Mouse (Mus musculus) midbrain, embryonic 11.5 days (tissue): ENCODE data around the gene Hist1h1e. TPM values are rescaled to one million over a fixed set of nuclear protein-coding genes. Genes with fewer than 3 reads are reported as not detected.
"Not testable (repeated sequence)": the region's sequence is repeated elsewhere in the genome, so short reads cannot be mapped to it uniquely, and the experiment has no call there.

ENCODE experiments used
- ATAC-seq: fragments of 200-750 bp; cut with Nextera tagmentation; 2 replicates; pipeline ENCODE4 v1.8.0; 2017; ENCODE audit warnings: moderate TSS enrichment, moderate library complexity; ENCODE audit not compliant: low FRiP score
- DNase-seq: peaks from one replicate; pipeline ENCODE4 v3.0.0; 2015; ENCODE audit warnings: low spot score; ENCODE audit errors: missing footprints
- H3K27ac ChIP-seq: fragments of 300-500 bp; sonication (generic); 2 replicates; pipeline ENCODE4 v1.5.1; 2014; ENCODE audit warnings: low read depth, low read length
- H3K27me3 ChIP-seq: fragments of 300-500 bp; sonication (generic); 2 replicates; pipeline ENCODE4 v1.6.1; 2014; ENCODE audit warnings: mild to moderate bottlenecking, low read length, moderate library complexity, mixed read lengths; ENCODE audit not compliant: control insufficient read depth, insufficient read depth
- H3K36me3 ChIP-seq: fragments of 300-500 bp; sonication (generic); 2 replicates; pipeline ENCODE4 v1.6.1; 2014; ENCODE audit warnings: mild to moderate bottlenecking, low read length, moderate library complexity, mixed read lengths; ENCODE audit not compliant: control insufficient read depth, insufficient read depth
- H3K4me1 ChIP-seq: fragments of 300-500 bp; sonication (generic); 2 replicates; pipeline ENCODE4 v1.6.1; 2014; ENCODE audit warnings: low read length; ENCODE audit not compliant: control insufficient read depth, insufficient read depth
- H3K4me2 ChIP-seq: fragments of 300-500 bp; sonication (generic); 2 replicates; pipeline ENCODE4 v1.6.1; 2014; ENCODE audit warnings: mild to moderate bottlenecking, moderate library complexity
- H3K4me3 ChIP-seq: fragments of 300-500 bp; sonication (generic); 2 replicates; pipeline ENCODE4 v1.5.1; 2014; ENCODE audit warnings: low read depth, low read length
- H3K9ac ChIP-seq: fragments of 300-500 bp; sonication (generic); 2 replicates; pipeline ENCODE4 v1.6.1; 2014; ENCODE audit warnings: low read length
- H3K9me3 ChIP-seq: fragments of 300-500 bp; sonication (generic); 2 replicates; pipeline ENCODE4 v1.6.1; 2016; ENCODE audit warnings: low read length; ENCODE audit not compliant: control insufficient read depth
- whole genome bisulfite sequencing: fragments of 180-500 bp; shearing (Covaris S2); extraction: QIAGEN DNeasy Blood & Tissue Kit; methylation state at CpG from one replicate; pipeline ENCODE4 v1.1.7; 2014; 5-methylcytosine and 5-hydroxymethylcytosine counted together
- polyA plus RNA-seq: library from polyadenylated mRNA; unstranded; fragments of >200 nt; fragmentation: Nextera tagmentation; extraction: Ambion mirVana; gene quantifications from 2 replicates; pipeline ENCODE4 v1.2.1, GENCODE M21; 2014

The Hist1h1e gene
- 24.8 and 28.9 TPM in 2 replicates for polyA plus RNA-seq

DNA sequence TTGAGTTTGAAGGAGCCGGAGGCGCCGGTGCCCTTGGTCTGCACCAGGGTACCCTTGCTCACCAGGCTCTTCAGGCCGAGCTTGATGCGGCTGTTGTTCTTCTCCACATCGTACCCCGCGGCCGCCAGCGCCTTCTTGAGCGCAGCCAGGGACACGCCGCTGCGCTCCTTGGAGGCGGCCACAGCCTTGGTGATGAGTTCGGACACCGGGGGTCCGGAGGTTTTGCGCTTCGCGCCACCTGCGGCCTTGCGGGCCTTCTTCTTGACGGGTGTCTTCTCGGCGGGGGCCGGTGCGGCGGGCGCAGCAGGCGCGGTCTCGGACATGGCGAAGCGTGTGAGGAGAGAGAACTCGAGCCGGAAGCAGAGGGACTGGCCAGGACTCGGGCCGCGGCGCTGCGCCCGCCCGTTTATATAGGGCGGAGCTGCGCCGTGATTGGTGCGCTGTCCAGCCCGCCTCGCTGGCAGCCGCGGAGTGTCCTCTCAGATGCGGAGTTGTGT lies at the start of gene Hist1h1e:
TSS of gene Hist1h1e (minus strand) at position 384 of the 497 bp plus-strand sequence.
- Histone ChIP-seq H3K4me2 (peak within 1 kb of the TSS; percentile 81), H3K4me3 (peak within 1 kb of the TSS; percentile 54), H3K9ac (peak within 1 kb of the TSS; percentile 89), H3K27ac (peak within 1 kb of the TSS; percentile 93)
- H3K9me3 ChIP-seq, H3K4me1 ChIP-seq, H3K36me3 ChIP-seq, H3K27me3 ChIP-seq: not testable (repeated sequence)
- peak; percentile 96 for ATAC-seq
- peak; percentile 99 for DNase-seq
- under 1% methylated on average over 49 of the region's 53 CpGs for WGBS

GRCm38 (mm10) chr13:23662536-23662935 lies 40.2 kb upstream of the Hist1h1e start:
- ATAC-seq (no peak), DNase-seq (no peak)
- no peak overlapping the region for H3K4me2 ChIP-seq
- H3K27me3 ChIP-seq = no peaks in the 10 kb centered on the region
- H3K9me3 ChIP-seq = no peaks in the 10 kb centered on the region
- no peaks in the 10 kb centered on the region for H3K4me1 ChIP-seq
- H3K4me3 ChIP-seq = no peak overlapping the region
- H3K27ac ChIP-seq = no peak overlapping the region
- 83% methylated on average over 3 of the region's 3 CpGs for WGBS
- no peaks in the 10 kb centered on the region for H3K36me3 ChIP-seq
- H3K9ac ChIP-seq = no peak overlapping the region

DNA sequence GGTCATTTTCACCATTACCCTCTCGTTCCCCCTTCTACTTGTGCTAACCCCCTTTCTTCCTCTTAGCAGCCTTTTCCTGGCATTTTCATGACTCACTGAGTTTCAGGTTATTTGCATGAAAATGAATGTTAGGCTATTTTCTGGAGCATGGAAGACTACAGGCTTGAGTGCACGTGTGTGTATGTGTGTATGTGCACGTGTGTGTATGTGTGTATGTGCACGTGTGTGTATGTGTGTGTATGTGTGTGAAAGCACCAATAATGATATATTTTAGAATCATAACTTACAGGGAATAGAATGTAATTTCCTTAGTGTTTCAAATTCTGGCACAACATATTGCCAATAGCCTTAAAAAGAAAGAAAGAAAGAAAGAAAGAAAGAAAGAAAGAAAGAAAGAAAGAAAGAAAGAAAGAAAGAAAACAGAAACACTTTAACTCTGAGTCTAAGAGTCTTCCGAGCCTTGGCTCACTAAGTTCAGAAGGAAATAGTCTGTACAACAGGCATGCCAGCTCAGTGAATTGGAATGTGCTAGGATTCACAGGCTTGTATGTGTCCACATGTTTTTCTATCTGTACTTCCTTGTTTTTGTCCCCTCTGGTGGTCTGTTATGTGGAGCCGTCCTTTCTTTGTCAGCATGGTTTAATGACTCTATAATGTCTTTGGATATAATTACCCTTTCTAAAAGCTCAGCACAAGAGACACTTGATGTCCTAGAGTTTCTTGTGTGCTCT lies 37.4 kb upstream of the Hist1h1e start:
- Histone ChIP-seq H3K9ac (no peak overlapping the region), H3K27me3 (no peaks in the 10 kb centered on the region), H3K4me3 (no peak overlapping the region), H3K4me2 (no peak overlapping the region), H3K27ac (no peak overlapping the region), H3K4me1 (no peaks in the 10 kb centered on the region), H3K36me3 (no peaks in the 10 kb centered on the region), H3K9me3 (no peaks in the 10 kb centered on the region)
- 76% methylated on average over 6 of the region's 6 CpGs for WGBS
- no peak for DNase-seq
- no peak for ATAC-seq

DNA sequence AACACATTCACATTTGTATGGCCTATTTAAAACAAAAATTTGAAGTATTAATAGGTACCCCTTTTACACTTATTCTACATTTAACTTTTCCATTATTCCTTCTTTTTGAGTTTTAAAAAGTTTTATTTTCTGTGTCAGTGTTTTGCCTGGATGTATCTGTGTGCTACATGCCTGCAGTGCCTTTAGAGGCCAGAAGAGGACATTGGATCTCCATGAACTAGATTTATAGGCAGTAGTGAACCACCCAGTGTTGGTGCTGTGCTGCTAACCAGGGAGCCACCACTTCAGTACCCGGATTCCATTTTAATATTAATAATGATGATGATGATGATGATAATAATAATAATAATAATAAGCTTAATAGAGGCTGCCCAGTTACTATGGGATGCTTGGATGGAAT lies 8.3 kb upstream of the Hist1h1e start:
- Histone ChIP-seq H3K27me3 (no peaks in the 10 kb centered on the region), H3K36me3 (no peaks in the 10 kb centered on the region), H3K9ac (no peak overlapping the region), H3K27ac (no peak overlapping the region), H3K4me3 (no peak overlapping the region), H3K9me3 (no peaks in the 10 kb centered on the region), H3K4me1 (no peaks in the 10 kb centered on the region), H3K4me2 (no peak overlapping the region)
- DNase-seq (no peak), ATAC-seq (no peak)
- 45% methylated on average over 1 of the region's 1 CpGs for WGBS

DNA sequence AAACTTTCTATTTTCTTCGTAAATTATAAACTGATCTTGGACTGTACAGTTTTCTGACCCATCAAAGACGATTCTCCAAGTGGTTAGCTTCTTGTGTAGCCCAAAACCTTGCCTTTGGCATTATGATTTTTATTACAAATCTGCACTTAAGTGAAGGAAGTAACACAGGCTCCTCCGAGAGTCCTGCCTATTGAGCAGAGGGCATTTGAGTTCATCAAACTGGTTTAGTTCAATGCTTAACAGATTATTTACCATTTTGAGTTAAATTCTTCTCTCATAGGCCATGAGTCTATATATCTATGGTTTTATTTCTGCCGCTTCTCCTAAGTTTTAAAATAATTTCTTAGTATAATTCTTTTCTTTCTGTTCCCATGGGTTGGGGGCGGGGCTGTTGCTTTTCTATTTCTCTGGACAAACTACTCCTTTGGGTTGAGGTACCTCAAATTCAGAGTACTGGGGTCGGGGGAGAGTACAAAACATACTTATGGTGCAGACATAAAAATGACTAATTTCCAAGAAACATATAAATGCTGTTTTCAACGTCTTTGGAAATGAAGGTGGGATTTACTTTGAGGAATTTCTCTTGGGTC lies 598 bp upstream of the Hist1h1e start:
- H3K4me3 ChIP-seq = peak overlapping the region; percentile 54; the same call in 1 of the 2 replicates
- peak overlapping the region; percentile 81 for H3K4me2 ChIP-seq
- 24% methylated on average over 7 of the region's 7 CpGs for WGBS
- H3K27me3 ChIP-seq = no peaks in the 10 kb centered on the region
- no peak for DNase-seq
- H3K36me3 ChIP-seq = no peaks in the 10 kb centered on the region
- peak overlapping the region; percentile 89 for H3K9ac ChIP-seq
- ATAC-seq = no peak
- H3K9me3 ChIP-seq = no peaks in the 10 kb centered on the region
- peak overlapping the region; percentile 93; the same call in 1 of the 2 replicates for H3K27ac ChIP-seq
- H3K4me1 ChIP-seq = peaks cover 8% of the 10 kb centered on the region; the same call in 1 of the 2 replicates

GRCm38 (mm10) chr13:23621532-23622174 lies 705 bp downstream of the Hist1h1e start:
- Histone ChIP-seq H3K9me3 (no peaks in the 10 kb centered on the region), H3K4me1 (peaks cover 8% of the 10 kb centered on the region; the same call in 1 of the 2 replicates), H3K4me3 (peak overlapping the region; percentile 54), H3K27ac (peak overlapping the region; percentile 93), H3K36me3 (no peaks in the 10 kb centered on the region), H3K4me2 (peak overlapping the region; percentile 81), H3K9ac (peak overlapping the region; percentile 89), H3K27me3 (no peaks in the 10 kb centered on the region)
- ATAC-seq (peak; percentile 83), DNase-seq (peak; percentile 98)
- 0% methylated on average over 18 of the region's 18 CpGs for WGBS

GRCm38 (mm10) chr13:23620733-23621531 lies 1.4 kb downstream of the Hist1h1e start, which contains the start of gene Hist1h2be:
Gene Hist1h2be (minus strand): TSS chr13:23621124.
- no peaks in the 10 kb centered on the region for H3K36me3 ChIP-seq

GRCm38 (mm10) chr13:23620056-23620732 lies 2.2 kb downstream of the Hist1h1e start:
- Histone ChIP-seq H3K4me2 (peak overlapping the region; percentile 81), H3K36me3 (no peaks in the 10 kb centered on the region), H3K27me3 (no peaks in the 10 kb centered on the region), H3K9ac (peak overlapping the region; percentile 89), H3K27ac (peak overlapping the region; percentile 93), H3K9me3 (no peaks in the 10 kb centered on the region), H3K4me1 (peaks cover 8% of the 10 kb centered on the region; the same call in 1 of the 2 replicates), H3K4me3 (peak overlapping the region; percentile 54)
- ATAC-seq (no peak), DNase-seq (no peak)
- 56% methylated on average over 12 of the region's 12 CpGs for WGBS

More at GRCm38 (mm10) chr13:23620733-23621531, 1.4 kb downstream of the Hist1h1e start, which contains the start of gene Hist1h2be:
- Histone ChIP-seq H3K27me3 (no peaks in the 10 kb centered on the region), H3K27ac (peak within 1 kb of the TSS; percentile 93), H3K9me3 (no peaks in the 10 kb centered on the region), H3K4me1 (peaks cover 8% of the 10 kb centered on the region; the same call in 1 of the 2 replicates), H3K9ac (peak within 1 kb of the TSS; percentile 89), H3K4me3 (peak within 1 kb of the TSS; percentile 54), H3K4me2 (peak within 1 kb of the TSS; percentile 81)
- under 1% methylated on average over 27 of the region's 27 CpGs for WGBS
- ATAC-seq (peak; percentile 82), DNase-seq (peak; percentile 98)
